Mouse (Mus musculus) bone marrow, adult 2 months (tissue): ENCODE data around the gene Ssr1.

Experiments used
- CTCF ChIP-seq: fragments of 200-500 bp; IDR thresholded peaks from 2 replicates; pipeline ENCODE4 v1.5.1; 2011; ENCODE audit warnings: low read length, control low read depth; ENCODE audit not compliant: control insufficient read depth, insufficient read depth
- POLR2A ChIP-seq: fragments of 200-500 bp; IDR thresholded peaks from 2 replicates; pipeline ENCODE4 v1.6.1; 2011; ENCODE audit warnings: low read depth, mild to moderate bottlenecking, control low read depth, low read length, borderline replicate concordance; ENCODE audit not compliant: control insufficient read depth

- TF ChIP-seq CTCF (no peak), POLR2A (no peak)
Observed at GRCm38 (mm10) chr13:37941950-37942886, 51.8 kb downstream of the Ssr1 start.
